Mouse (Mus musculus): Measurements from ENCODE around the gene C730034F03Rik.
"Not testable (repeated sequence)": the region's sequence is repeated elsewhere in the genome, so short reads cannot be mapped to it uniquely, and the experiment has no call there.

The C730034F03Rik gene

DNA sequence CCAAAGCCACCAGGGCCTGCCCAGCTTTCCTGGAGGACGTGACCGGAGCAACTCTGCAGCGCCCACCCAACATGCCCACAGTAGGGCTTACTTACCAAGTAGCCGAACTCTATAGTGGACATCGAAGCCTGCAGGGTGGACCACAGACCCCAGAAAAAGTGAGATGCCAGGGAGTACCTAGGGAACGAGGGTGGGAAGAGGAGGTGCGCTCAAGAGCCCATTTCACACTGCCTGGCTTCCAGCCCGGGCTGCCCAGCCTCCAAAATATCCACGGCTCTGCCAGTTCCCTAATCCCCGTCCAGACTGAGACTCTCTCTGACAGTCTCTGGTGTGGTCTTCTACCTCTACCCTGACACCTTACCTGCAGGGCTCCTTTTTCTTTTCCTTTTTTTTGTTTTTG is 2.7 kb upstream of the C730034F03Rik start:
- peaks cover 5% of the 10 kb centered on the region for H3K36me3 ChIP-seq (ENCODE audit: control insufficient read depth, insufficient read depth, low read length, poor library complexity, severe bottlenecking)
- no peaks in the 10 kb centered on the region for H3K27me3 ChIP-seq (ENCODE audit: control insufficient read depth, insufficient read depth, low read length, poor library complexity, severe bottlenecking)
- DNase-seq (ENCODE audit: low read depth, low spot score) = no peak

GRCm38 (mm10) chr15:89428136-89428790 is 1.1 kb upstream of the C730034F03Rik start:
- Histone ChIP-seq H3K27me3 (ENCODE audit: control insufficient read depth, insufficient read depth, low read length, poor library complexity, severe bottlenecking) (no peaks in the 10 kb centered on the region), H3K36me3 (ENCODE audit: control insufficient read depth, insufficient read depth, low read length, poor library complexity, severe bottlenecking) (peaks cover 5% of the 10 kb centered on the region)
- DNase-seq (ENCODE audit: low read depth, low spot score) = no peak

DNA sequence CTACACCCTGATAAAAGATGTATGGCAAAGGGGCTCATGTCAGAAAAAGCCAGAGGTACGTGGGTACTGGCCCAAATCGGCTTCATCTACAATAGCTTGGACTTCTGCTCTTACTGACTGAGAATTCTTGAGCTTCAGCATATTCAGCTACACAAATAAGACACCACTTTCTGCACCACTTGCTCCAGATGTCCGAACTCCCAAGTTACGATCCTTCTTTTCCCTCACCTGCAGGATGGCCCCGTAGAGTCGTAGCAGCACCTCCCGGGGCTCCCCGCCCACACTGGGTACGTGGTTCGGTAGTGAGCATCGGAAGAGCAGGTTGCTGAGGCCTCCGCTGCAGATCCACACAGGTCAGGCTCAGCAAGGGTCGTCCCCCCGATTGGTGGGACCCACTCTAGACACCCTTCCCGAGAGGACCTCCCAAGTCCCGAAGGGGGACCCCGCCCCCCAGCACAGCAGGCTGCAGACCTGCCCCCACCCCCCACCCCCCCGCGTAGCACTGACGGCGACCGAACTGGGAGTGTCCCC is 503 bp upstream of the C730034F03Rik start:
- no peak for DNase-seq (ENCODE audit: low read depth, low spot score)
- peaks cover 5% of the 10 kb centered on the region for H3K36me3 ChIP-seq (ENCODE audit: control insufficient read depth, insufficient read depth, low read length, poor library complexity, severe bottlenecking)
- H3K27me3 ChIP-seq (ENCODE audit: control insufficient read depth, insufficient read depth, low read length, poor library complexity, severe bottlenecking) = no peaks in the 10 kb centered on the region

- Histone ChIP-seq H3K36me3 (ENCODE audit: control insufficient read depth, insufficient read depth, low read length, poor library complexity, severe bottlenecking) (peaks cover 5% of the 10 kb centered on the region), H3K27me3 (ENCODE audit: control insufficient read depth, insufficient read depth, low read length, poor library complexity, severe bottlenecking) (no peaks in the 10 kb centered on the region)
- peak; percentile 40 for DNase-seq (ENCODE audit: low read depth, low spot score)
Observed at GRCm38 (mm10) chr15:89430341-89430740, 952 bp downstream of the C730034F03Rik start.

DNA sequence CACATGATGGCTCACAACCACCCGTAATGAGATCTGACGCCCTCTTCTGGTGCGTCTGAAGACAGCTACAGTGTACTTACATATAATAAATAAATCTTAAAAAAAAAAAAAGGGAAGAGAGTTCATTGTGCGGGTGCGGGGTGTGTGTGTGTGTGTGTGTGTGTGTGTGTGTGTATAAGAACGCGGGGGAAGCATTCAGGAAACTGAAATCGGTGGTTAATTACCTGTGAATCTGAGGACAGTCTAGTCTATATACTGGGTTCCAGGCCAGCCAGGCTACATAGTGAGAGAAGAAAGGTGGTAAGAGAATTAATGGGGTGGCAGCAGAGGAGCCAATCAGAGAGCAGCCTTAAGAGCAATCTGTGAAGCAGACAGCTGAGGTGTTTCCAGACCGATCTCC is 1.4 kb downstream of the C730034F03Rik start:
- not testable (repeated sequence) for H3K36me3 ChIP-seq (ENCODE audit: control insufficient read depth, insufficient read depth, low read length, poor library complexity, severe bottlenecking); H3K27me3 ChIP-seq (ENCODE audit: control insufficient read depth, insufficient read depth, low read length, poor library complexity, severe bottlenecking)
- peak; percentile 54 for DNase-seq (ENCODE audit: low read depth, low spot score)

- Histone ChIP-seq H3K27me3 (ENCODE audit: control insufficient read depth, insufficient read depth, low read length, poor library complexity, severe bottlenecking) (no peaks in the 10 kb centered on the region), H3K36me3 (ENCODE audit: control insufficient read depth, insufficient read depth, low read length, poor library complexity, severe bottlenecking) (peaks cover 2% of the 10 kb centered on the region)
- no peak for DNase-seq (ENCODE audit: low read depth, low spot score)
Observed at GRCm38 (mm10) chr15:89431271-89431670, 1.9 kb downstream of the C730034F03Rik start.

GRCm38 (mm10) chr15:89431806-89432205 is 2.4 kb downstream of the C730034F03Rik start:
- H3K36me3 ChIP-seq (ENCODE audit: control insufficient read depth, insufficient read depth, low read length, poor library complexity, severe bottlenecking) = peaks cover 1% of the 10 kb centered on the region
- no peaks in the 10 kb centered on the region for H3K27me3 ChIP-seq (ENCODE audit: control insufficient read depth, insufficient read depth, low read length, poor library complexity, severe bottlenecking)
- DNase-seq (ENCODE audit: low read depth, low spot score) = no peak

DNA sequence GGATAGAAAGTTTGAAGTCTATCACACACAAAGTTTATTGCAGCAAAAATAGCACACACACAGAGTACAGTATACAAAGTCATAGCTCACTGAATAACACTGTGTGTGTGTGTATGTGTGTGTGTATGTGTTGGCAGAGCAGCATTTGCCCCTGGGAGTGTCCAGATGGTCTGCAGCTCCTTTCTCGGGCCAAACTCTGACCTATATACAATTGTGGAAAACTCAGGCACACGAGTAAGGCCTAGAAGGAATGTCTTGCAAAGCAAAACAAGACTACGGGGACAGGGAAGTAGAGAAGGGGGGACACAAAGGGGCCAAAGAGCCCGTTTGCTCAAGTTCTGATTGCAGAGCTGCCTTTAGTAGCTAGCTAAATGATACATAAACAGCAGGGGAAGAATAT is 3.6 kb downstream of the C730034F03Rik start:
- no peak for DNase-seq (ENCODE audit: low read depth, low spot score)
- Histone ChIP-seq H3K36me3 (ENCODE audit: control insufficient read depth, insufficient read depth, low read length, poor library complexity, severe bottlenecking) (no peaks in the 10 kb centered on the region; the same call in none of the 2 replicates), H3K27me3 (ENCODE audit: control insufficient read depth, insufficient read depth, low read length, poor library complexity, severe bottlenecking) (no peaks in the 10 kb centered on the region)

DNA sequence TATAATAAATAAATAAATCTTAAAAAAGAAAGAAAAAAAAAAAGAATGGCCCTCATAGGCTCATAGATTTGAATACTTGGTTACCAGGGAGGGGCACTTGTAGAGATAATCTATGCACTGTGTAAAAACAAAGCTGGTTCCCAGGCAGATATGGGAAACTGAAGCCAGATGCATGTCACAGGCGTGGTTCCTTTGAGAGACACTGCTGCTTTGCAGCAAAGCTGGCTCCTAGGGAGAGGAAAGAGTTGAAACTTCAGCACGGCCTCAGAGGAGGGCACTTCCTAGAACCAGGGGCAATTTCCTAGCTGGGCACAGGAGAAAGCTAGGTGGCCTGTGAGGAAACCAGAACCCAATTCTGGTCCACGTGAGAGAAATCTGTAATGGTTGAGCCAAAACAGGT is 4.7 kb downstream of the C730034F03Rik start:
- DNase-seq (ENCODE audit: low read depth, low spot score) = no peak
- Histone ChIP-seq H3K36me3 (ENCODE audit: control insufficient read depth, insufficient read depth, low read length, poor library complexity, severe bottlenecking) (no peaks in the 10 kb centered on the region), H3K27me3 (ENCODE audit: control insufficient read depth, insufficient read depth, low read length, poor library complexity, severe bottlenecking) (no peaks in the 10 kb centered on the region)

- Histone ChIP-seq H3K27me3 (ENCODE audit: control insufficient read depth, insufficient read depth, low read length, poor library complexity, severe bottlenecking) (no peaks in the 10 kb centered on the region), H3K36me3 (ENCODE audit: control insufficient read depth, insufficient read depth, low read length, poor library complexity, severe bottlenecking) (no peaks in the 10 kb centered on the region)
- no peak for DNase-seq (ENCODE audit: low read depth, low spot score)
Observed at GRCm38 (mm10) chr15:89435878-89436277, 6.5 kb downstream of the C730034F03Rik start.

DNA sequence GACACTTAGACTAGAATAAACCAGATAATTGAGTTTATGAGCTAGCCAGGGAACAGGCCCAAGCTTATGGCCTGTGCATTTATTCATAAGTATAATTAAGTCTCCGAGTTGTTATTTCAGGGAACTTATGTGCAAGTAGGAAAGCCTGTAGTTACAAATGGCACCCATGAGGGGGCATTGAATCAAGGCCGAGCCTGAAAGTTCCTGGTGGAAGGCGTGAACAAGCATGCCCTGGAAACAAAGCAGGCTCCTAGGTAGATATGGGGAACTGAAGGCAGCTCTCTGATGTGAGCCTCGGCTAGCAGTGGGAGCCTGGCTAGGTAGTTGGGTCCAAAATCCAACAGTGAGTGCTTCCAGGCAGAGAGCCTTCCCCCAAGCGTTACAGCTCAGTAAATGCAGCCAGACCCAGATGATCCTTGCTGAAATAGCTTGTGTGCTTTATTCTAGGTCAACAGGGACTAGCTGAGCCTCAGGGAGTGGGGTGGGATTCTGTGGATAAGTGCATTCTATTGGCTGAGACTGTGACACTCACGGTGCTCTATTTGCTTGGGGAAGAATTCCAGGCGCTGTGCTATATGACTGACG is 13.2 kb downstream of the C730034F03Rik start:
- Histone ChIP-seq H3K36me3 (ENCODE audit: control insufficient read depth, insufficient read depth, low read length, poor library complexity, severe bottlenecking) (no peaks in the 10 kb centered on the region), H3K27me3 (ENCODE audit: control insufficient read depth, insufficient read depth, low read length, poor library complexity, severe bottlenecking) (no peaks in the 10 kb centered on the region)
- no peak for DNase-seq (ENCODE audit: low read depth, low spot score)

DNA sequence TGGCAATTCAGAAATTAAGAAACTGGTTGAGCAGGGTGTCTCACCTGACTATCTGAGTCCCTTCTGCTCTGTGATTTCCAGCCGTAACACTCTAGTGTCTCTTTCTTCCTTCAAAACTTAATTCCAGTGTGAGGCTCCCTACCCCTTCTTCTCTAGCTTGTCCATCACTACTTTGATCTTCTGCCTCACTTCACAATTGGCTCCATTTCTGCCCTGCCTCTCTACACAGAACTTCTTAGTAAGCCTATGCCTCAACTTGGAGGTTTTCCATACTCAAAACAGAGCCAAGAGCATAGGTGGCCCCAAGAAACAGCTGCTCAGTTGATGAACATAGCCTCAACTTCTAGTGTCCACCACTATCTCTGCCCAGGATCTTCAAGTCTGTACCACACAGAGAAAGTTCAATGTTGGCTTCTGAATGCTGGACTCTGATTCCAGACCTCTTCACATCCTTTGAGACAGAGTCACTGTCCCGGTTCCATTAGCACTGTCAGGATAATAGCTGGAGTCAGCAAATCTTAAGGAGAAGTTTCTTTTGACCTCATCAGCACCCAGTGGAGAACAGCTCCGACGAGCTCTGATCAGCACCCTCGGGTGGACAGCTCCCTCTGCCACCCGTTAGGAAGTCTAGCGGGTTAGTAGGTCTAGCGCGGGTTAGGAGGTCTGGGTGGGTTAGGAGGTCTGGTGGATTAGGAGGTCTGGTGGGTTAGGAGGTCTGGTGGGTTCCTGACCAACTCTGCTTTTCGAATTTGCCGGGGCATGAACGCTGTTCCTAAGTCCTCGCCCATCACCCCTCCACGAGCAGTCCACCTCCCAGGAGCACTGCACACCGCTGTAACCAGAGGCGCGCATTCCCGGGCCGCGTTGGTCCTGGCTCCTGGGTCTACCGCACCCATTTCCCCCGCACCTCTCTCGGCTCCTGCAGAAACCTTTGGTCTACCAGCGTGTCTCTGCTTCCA is 23.8 kb downstream of the C730034F03Rik start:
- DNase-seq (ENCODE audit: low read depth, low spot score) = peak; percentile 67
- H3K27me3 ChIP-seq (ENCODE audit: control insufficient read depth, insufficient read depth, low read length, poor library complexity, severe bottlenecking) = no peaks in the 10 kb centered on the region
- no peaks in the 10 kb centered on the region for H3K36me3 ChIP-seq (ENCODE audit: control insufficient read depth, insufficient read depth, low read length, poor library complexity, severe bottlenecking)

DNA sequence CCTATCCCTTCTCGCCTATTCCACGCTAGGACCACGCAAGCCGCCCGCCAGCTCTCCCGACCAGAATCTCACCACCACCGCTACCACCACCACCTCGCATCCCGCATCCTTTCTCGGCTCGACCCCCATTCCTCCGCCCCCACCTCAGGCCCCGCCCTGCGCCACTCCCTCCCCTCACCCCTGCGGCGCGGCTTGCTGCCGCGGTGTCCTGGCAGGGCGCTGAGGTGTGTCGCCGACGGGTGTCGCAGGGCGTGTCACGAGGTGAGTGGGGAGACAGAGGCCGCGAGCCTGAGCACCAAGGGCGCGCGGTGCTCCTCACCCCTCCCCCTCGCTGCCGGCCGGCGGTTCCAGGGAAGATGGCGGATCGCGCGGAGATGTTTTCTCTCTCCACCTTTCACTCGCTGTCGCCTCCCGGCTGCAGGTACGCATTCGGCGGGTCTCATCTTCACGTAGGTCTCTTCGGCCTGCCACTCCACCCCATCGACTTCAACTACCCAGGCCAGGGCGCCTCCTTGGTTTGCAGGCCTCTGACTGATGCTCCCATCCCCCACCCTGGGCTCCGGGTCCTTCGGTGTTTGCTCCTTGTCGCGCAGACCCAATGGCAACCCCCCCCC is 24.6 kb downstream of the C730034F03Rik start, which contains the start of gene Mapk8ip2:
Gene Mapk8ip2, plus strand, starts transcription at position 49 of the 614 bp plus-strand sequence.
- Histone ChIP-seq H3K36me3 (ENCODE audit: control insufficient read depth, insufficient read depth, low read length, poor library complexity, severe bottlenecking) (no peaks in the 10 kb centered on the region), H3K27me3 (ENCODE audit: control insufficient read depth, insufficient read depth, low read length, poor library complexity, severe bottlenecking) (no peaks in the 10 kb centered on the region)
- peak; percentile 37 for DNase-seq (ENCODE audit: low read depth, low spot score)

DNA sequence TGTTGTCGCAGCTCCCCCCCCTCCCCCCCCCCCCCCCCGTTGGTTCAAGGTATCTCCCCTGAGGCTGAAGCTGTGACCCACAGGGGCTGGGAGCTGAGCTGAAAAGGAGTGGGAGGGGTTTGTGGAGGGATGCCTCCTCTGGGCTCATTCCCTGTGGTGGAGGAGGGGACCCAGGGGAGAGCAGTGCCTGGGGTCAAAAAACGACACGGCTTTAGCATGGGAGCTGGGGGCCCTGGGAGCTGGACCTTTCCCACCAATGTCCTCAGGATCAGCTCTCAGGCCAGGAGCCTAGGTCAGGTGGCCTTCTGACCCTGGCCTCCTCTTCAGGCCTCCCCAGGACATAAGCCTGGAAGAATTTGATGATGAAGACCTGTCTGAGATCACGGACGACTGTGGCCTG is 25.5 kb downstream of the C730034F03Rik start:
- Histone ChIP-seq H3K27me3 (ENCODE audit: control insufficient read depth, insufficient read depth, low read length, poor library complexity, severe bottlenecking) (no peaks in the 10 kb centered on the region), H3K36me3 (ENCODE audit: control insufficient read depth, insufficient read depth, low read length, poor library complexity, severe bottlenecking) (no peaks in the 10 kb centered on the region)
- DNase-seq (ENCODE audit: low read depth, low spot score) = no peak

All from splenic B cell, adult 2 months (primary cell).